Mouse (Mus musculus) testis, adult 2 months (tissue): Measurements from ENCODE around the gene Ndufb3. TPM values are rescaled to one million over a fixed set of nuclear protein-coding genes. Genes with fewer than 3 reads are reported as not detected.
"Not testable (repeated sequence)": the region's sequence is repeated elsewhere in the genome, so short reads cannot be mapped to it uniquely, and the experiment has no call there.

ENCODE experiments used
- H3K27ac ChIP-seq: fragments of 200-500 bp; 2 replicates; pipeline ENCODE4 v1.5.1; 2012; ENCODE audit warnings: low read depth, low read length; ENCODE audit not compliant: control insufficient read depth, insufficient read depth
- H3K27me3 ChIP-seq: fragments of 200-500 bp; 2 replicates; pipeline ENCODE4 v1.6.1; 2012; ENCODE audit warnings: mild to moderate bottlenecking, low read length, moderate library complexity; ENCODE audit not compliant: control insufficient read depth, insufficient read depth
- H3K36me3 ChIP-seq: fragments of 200-500 bp; 2 replicates; pipeline ENCODE4 v1.6.1; 2012; ENCODE audit warnings: mild to moderate bottlenecking, low read length; ENCODE audit not compliant: control insufficient read depth, insufficient read depth
- H3K4me1 ChIP-seq: fragments of 200-500 bp; 2 replicates; pipeline ENCODE4 v1.6.1; 2012; ENCODE audit warnings: low read length; ENCODE audit not compliant: control insufficient read depth, insufficient read depth
- H3K4me3 ChIP-seq: fragments of 200-500 bp; 2 replicates; pipeline ENCODE4 v1.5.1; 2012; ENCODE audit warnings: low read depth, mild to moderate bottlenecking, low read length, moderate library complexity, mixed read lengths; ENCODE audit not compliant: control insufficient read depth
- CTCF ChIP-seq: fragments of 200-500 bp; IDR thresholded peaks from 2 replicates; pipeline ENCODE4 v1.5.1; 2012; ENCODE audit warnings: low read depth, mild to moderate bottlenecking, inconsistent platforms, low read length, moderate library complexity; ENCODE audit not compliant: control insufficient read depth, insufficient read depth, insufficient replicate concordance
- POLR2A ChIP-seq: fragments of 200-500 bp; IDR thresholded peaks from 2 replicates; pipeline ENCODE4 v1.6.1; 2012; ENCODE audit warnings: low read depth, mild to moderate bottlenecking, inconsistent platforms, low read length, moderate library complexity; ENCODE audit not compliant: control insufficient read depth
- polyA plus RNA-seq: library from polyadenylated mRNA; depleted of rRNA; stranded (reverse); fragments of >200 nt; gene quantifications from 2 replicates; pipeline ENCODE4 v1.2.3, GENCODE M21; 2012; rRNA removed

Ndufb3 gene
- polyA plus RNA-seq, 1 experiment: 40.4 TPM

GRCm38 (mm10) chr1:58618766-58619165, 32.6 kb downstream of the Ndufb3 start:
- TF ChIP-seq POLR2A (no peak), CTCF (no peak)
- Histone ChIP-seq H3K27me3 (no peaks in the 10 kb centered on the region), H3K4me3 (no peak overlapping the region), H3K4me1 (no peaks in the 10 kb centered on the region), H3K27ac (no peak overlapping the region), H3K36me3 (no peaks in the 10 kb centered on the region)

GRCm38 (mm10) chr1:58621251-58621650, 35.1 kb downstream of the Ndufb3 start:
- H3K4me1 ChIP-seq: no peaks in the 10 kb centered on the region
- no peak overlapping the region for H3K27ac ChIP-seq
- H3K4me3 ChIP-seq: no peak overlapping the region
- H3K27me3 ChIP-seq: no peaks in the 10 kb centered on the region
- no peaks in the 10 kb centered on the region for H3K36me3 ChIP-seq
- TF ChIP-seq POLR2A: no peak
- TF ChIP-seq CTCF: no peak

- Histone ChIP-seq H3K36me3 (no peaks in the 10 kb centered on the region), H3K4me1 (no peaks in the 10 kb centered on the region), H3K4me3 (no peak overlapping the region), H3K27ac (no peak overlapping the region), H3K27me3 (no peaks in the 10 kb centered on the region)
- TF ChIP-seq CTCF (no peak), POLR2A (no peak)
These were observed 36.0 kb downstream of the Ndufb3 start for GRCm38 (mm10) chr1:58621996-58622748.

GRCm38 (mm10) chr1:58628847-58629246, 42.7 kb downstream of the Ndufb3 start:
- H3K27me3 ChIP-seq, H3K36me3 ChIP-seq, H3K4me1 ChIP-seq, H3K27ac ChIP-seq, H3K4me3 ChIP-seq: not testable (repeated sequence)

Other genes starting within 250 kb of the Ndufb3 start
- gene Bzw1, start 193.5 kb upstream of the Ndufb3 start, polyA plus RNA-seq: 92.7 and 99.2 TPM in 2 replicates
- gene Clk1, start 162.3 kb upstream of the Ndufb3 start, polyA plus RNA-seq: 20.8 and 27.8 TPM in 2 replicates
- 8.0 and 8.3 TPM in 2 replicates for gene Nif3l1, start 141.2 kb upstream of the Ndufb3 start, polyA plus RNA-seq
- 13.4 and 14.8 TPM in 2 replicates for gene Ppil3, start 140.9 kb upstream of the Ndufb3 start, polyA plus RNA-seq
- gene Orc2, start 81.3 kb upstream of the Ndufb3 start, polyA plus RNA-seq: 10.5 and 12.8 TPM in 2 replicates
- gene Fam126b, start 61 bp upstream of the Ndufb3 start, polyA plus RNA-seq: 2.6 and 3.8 TPM in 2 replicates
- gene Als2cr12, start 109.6 kb downstream of the Ndufb3 start, polyA plus RNA-seq: 64.1 and 65.5 TPM in 2 replicates
- 7.1 and 8.2 TPM in 2 replicates for gene Cflar, start 125.1 kb downstream of the Ndufb3 start, polyA plus RNA-seq
- 0.73 and 0.90 TPM in 2 replicates for gene Casp8, start 209.0 kb downstream of the Ndufb3 start, polyA plus RNA-seq